Mouse (Mus musculus) heart, postnatal 36 days (tissue): ENCODE measurements around the gene Olfr1122. TPM values are rescaled to one million over a fixed set of nuclear protein-coding genes. Genes with fewer than 3 reads are reported as not detected.
"Not testable (repeated sequence)": the region's sequence is repeated elsewhere in the genome, so short reads cannot be mapped to it uniquely, and the experiment has no call there.

ENCODE experiments used
- DNase-seq, 2 experiments: peaks; one replicate each; pipeline ENCODE4 v3.0.0; 2021 to 2022
- intact Hi-C: fragments of 180-260 bp; cut with DNase I; formaldehyde crosslinking; loops from one replicate; pipeline ENCODE4 v1.15.1; 2025
- total RNA-seq, 2 experiments: library from RNA; stranded (reverse); gene quantifications; 2 replicates each; pipeline ENCODE4 v1.2.3; 2021

The Olfr1122 gene
- total RNA-seq = not detected

DNA sequence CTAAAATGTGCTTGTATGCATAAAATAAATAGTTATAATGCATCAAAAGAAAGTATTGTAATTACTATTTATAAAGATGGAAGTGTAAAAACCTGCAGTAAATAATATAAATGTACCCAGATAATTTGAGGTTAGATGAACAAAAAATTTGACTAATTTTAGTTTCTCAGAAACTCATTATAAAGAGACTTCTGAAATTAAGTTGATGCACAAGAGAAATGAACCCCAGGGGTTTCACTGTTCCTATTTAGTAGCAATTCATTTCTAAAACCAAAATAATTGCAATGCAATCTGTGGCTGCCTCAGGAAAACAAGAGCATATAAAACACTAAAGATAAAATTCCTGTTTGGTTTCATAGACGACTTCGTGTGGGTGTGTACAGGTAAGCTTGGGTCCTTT is at the start of gene Olfr1122:
Olfr1122 (plus strand) TSS at position 301 of the 400 bp plus-strand sequence.
- intact Hi-C loops = no loop called here
- DNase-seq = no peak

DNA sequence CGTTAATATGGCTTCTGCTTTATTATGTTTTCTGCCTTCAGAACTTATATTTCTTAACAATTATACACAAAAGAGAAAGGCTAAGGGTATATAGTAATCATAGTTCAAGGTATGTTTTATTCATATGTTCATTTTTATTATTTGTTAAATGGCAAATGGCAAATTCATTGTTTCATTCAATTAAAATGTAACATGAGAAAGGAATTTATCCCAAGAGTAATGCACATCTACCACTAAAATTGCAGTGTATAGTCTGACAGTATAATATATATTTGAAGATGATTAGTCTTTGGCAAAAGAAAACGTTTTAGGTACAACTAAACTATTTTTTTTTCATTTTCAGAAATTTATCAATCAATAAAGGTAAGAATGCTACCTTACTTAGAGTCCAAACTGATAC is 31.1 kb upstream of the Olfr1122 start, which contains the start of gene Olfr1120:
Olfr1120 (plus strand) TSS at position 301 of the 400 bp plus-strand sequence.
- intact Hi-C loops = no loop called here
- DNase-seq = no peak

DNA sequence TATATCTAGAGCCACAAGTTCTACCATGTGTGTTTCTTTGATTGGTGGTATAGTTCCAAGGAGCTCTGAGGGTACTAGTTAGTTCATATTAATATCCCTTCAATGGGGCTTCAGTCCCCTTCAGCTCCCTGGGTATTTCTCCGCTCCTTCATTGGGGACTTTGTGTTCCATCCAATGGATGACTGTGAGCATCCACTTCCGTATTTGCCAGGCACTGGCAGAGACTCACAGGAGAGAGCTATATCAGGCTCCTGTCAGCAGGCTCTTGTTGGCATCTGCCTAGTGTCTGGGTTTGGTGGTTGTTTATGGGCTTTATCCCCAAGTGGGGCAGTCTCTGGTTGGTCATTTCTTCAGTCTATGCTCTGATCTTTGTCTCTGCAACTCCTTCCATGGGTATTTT is 25.5 kb upstream of the Olfr1122 start:
- DNase-seq, intact Hi-C loops: not testable (repeated sequence)

DNA sequence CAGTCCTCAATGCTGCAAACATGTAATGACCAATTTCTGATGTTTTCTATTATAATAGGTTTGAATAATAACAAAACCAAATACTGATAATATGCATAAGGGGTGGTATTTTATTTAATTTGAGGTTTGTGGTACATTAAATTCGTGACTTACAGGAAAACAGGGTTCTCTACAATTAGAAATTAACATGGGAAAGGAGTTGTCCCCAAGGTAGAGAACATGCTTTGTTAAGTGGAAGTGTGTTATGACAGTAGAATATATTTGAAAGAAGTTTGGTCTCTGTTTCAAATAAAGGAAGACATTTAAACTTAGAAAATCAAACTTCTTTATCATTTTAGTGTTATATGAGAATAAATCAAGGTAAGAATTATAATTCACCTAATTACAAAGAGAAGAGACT is 16.1 kb upstream of the Olfr1122 start, which contains the start of gene Olfr1121:
Olfr1121 (plus strand) TSS at position 301 of the 400 bp plus-strand sequence.
- DNase-seq = no peak
- intact Hi-C loops = no loop called here

DNA sequence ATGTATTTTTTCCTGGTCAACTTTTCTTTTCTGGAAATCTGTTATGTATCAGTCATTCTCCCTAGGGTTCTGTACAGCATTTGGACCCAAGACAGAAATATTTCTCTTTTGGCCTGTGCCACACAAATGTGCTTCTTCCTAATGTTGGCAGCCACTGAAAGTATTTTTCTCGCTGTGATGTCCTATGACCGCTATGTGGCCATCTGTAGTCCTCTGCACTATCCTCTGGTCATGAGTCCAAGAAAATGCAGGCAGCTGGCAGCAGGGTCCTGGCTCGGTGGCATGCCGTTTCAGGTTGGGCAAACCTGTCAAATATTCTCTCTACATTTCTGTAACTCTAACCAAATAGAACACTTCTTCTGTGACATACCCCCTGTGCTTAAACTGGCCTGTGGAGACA is 13.9 kb upstream of the Olfr1122 start:
- no peak for DNase-seq
- intact Hi-C loops = no loop called here

DNA sequence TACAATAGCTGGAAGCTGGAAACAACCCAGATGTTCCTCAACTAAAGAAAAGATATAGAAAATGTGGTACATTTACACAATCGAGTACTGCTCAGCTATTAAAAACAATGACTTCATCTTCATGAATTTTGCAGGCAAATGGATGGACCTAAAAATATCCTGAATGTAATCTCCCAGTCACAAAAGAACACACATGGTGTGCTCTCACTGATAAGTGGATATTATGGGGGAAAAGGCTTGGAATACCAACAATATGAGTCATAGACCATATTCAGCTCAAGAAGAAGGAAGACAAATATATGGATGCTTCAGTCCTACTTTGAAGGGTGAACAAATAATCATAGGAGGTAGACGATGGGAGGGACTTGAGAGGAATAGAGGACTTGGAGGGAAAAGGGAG is 1.7 kb upstream of the Olfr1122 start:
- intact Hi-C loops = no loop called here
- no peak for DNase-seq

DNA sequence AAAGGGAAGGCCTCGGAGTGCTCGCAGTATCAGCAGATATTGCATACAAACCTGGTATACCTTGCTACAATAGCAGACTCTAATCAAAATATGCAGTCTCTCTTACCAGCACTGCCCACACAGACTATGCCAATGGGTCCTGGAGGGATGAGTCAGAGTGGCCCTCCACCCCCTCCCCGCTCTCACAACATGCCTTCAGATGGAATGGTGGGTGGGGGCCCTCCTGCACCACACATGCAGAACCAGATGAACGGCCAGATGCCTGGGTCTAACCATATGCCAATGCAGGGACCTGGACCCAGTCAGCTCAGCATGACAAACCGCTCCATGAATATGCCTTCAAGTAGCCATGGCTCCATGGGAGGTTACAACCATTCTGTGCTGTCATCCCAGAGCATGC is 8.0 kb downstream of the Olfr1122 start:
- intact Hi-C loops = not testable (repeated sequence)

DNA sequence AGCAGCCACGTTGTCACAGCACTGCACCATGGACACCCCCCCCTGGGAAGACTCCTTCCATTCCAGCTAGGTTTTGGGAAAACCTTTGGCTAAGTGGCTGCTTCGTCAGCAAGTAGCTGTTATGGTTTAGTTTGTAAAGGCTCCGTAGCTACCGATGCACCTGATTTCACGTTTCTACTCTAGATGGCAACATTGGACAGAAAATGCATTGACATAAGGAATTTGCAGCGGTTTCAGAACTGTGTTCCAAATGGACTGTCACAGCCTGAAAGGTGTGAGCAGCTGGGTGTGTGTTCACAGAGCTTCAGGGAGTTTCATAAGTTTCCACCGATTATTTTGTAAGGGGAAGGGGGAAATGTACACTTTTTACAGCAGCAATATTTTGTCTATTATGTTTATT is 9.0 kb downstream of the Olfr1122 start:
- intact Hi-C loops, DNase-seq: not testable (repeated sequence)

More for the DNA sequence above, 8.0 kb downstream of the Olfr1122 start:
- DNase-seq = not testable (repeated sequence)

DNA sequence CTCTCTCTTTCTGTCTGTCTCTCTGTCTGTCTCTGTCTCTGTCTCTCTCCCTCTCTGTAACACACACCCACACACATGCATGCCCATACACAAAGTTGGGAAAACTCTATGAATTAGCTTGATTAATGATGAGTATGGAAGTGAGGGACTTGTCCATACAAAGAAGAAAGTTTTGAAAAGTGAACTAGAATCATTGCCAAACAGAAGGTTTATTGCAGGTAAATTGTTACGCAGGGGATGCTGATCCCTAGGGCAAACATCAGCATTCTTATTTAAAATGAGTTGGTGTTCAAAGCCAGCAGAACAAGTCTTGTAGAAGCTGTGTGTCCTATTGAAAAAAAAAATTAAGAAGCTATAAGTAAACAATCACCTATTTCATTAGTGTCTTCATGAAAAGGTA is 30.7 kb downstream of the Olfr1122 start, which contains the start of gene Olfr1123:
Olfr1123 (plus strand) TSS at position 301 of the 400 bp plus-strand sequence.
- intact Hi-C loops = no loop called here
- no peak for DNase-seq

DNA sequence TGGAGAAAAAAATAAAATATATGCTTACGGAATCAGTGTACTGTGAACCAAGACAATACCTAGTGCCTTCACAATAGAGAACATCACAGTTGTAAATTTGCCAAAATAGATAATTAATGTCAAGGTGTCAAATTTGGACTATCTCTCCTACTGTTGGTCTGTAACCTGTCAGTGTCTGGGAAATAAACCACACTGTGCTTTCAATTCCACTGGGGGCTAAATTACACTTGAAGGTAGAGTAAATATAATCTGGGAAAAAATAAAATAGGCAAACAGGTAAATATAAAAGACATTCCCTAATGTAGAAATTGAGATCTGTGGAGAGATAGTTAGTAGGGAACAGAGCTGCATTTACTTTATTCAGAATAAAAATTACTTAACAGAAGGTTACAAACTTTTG is 44.3 kb downstream of the Olfr1122 start, which contains the start of gene Olfr1124:
Olfr1124 (plus strand) TSS at position 301 of the 400 bp plus-strand sequence.
- no peak for DNase-seq
- intact Hi-C loops = no loop called here

DNA sequence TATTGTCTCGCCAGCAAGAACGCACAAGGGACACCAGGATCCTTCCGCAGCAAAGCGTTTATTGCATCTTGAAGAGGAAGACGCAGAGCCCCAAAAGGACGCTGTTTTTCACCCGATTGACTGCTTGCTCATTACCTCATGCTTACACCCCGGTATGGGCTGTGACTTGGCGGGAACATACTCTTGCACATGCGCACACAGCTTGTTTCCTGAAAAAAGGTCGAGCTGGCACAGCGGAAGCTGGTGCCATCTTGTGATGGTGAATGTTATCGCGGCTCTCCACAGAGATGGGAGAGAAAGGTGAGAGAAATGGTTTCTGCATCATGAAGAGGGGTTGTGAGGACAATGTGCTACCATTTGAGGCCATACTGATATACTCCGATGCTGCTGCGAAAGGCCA is 52.1 kb downstream of the Olfr1122 start:
- DNase-seq = no peak
- intact Hi-C loops = no loop called here

Other genes with a start within 250 kb of the Olfr1122 start
- not detected for gene Olfr1110, start 245.5 kb upstream of the Olfr1122 start, total RNA-seq
- not detected for gene Olfr1111, start 233.2 kb upstream of the Olfr1122 start, total RNA-seq
- gene Olfr1112, start 198.1 kb upstream of the Olfr1122 start, total RNA-seq = not detected
- not detected for gene Olfr1113, start 176.9 kb upstream of the Olfr1122 start, total RNA-seq
- not detected for gene Olfr1115, start 137.8 kb upstream of the Olfr1122 start, total RNA-seq
- gene Olfr1116, start 118.3 kb upstream of the Olfr1122 start, total RNA-seq = not detected
- not detected for gene Olfr1118, start 78.3 kb upstream of the Olfr1122 start, total RNA-seq
- gene Olfr1120, start 31.0 kb upstream of the Olfr1122 start, total RNA-seq = not detected
- gene Olfr1121, start 16.0 kb upstream of the Olfr1122 start, total RNA-seq = not detected
- not detected for gene Olfr1123, start 30.8 kb downstream of the Olfr1122 start, total RNA-seq
- not detected for gene Olfr1124, start 44.4 kb downstream of the Olfr1122 start, total RNA-seq
- gene Olfr1126, start 68.1 kb downstream of the Olfr1122 start, total RNA-seq = not detected
- gene Pramel7, start 111.2 kb downstream of the Olfr1122 start, total RNA-seq = not detected
- gene Pramel6, start 120.7 kb downstream of the Olfr1122 start, total RNA-seq = not detected
- gene Olfr153, start 145.9 kb downstream of the Olfr1122 start, total RNA-seq = not detected
- gene Olfr1128, start 159.7 kb downstream of the Olfr1122 start, total RNA-seq = not detected
- not detected for gene Olfr1129, start 188.1 kb downstream of the Olfr1122 start, total RNA-seq
- not detected for gene Olfr1130, start 220.4 kb downstream of the Olfr1122 start, total RNA-seq
- not detected for gene Olfr1131, start 241.3 kb downstream of the Olfr1122 start, total RNA-seq